Mouse (Mus musculus): Measurements from ENCODE around the gene Amz2.

The Amz2 gene

DNA sequence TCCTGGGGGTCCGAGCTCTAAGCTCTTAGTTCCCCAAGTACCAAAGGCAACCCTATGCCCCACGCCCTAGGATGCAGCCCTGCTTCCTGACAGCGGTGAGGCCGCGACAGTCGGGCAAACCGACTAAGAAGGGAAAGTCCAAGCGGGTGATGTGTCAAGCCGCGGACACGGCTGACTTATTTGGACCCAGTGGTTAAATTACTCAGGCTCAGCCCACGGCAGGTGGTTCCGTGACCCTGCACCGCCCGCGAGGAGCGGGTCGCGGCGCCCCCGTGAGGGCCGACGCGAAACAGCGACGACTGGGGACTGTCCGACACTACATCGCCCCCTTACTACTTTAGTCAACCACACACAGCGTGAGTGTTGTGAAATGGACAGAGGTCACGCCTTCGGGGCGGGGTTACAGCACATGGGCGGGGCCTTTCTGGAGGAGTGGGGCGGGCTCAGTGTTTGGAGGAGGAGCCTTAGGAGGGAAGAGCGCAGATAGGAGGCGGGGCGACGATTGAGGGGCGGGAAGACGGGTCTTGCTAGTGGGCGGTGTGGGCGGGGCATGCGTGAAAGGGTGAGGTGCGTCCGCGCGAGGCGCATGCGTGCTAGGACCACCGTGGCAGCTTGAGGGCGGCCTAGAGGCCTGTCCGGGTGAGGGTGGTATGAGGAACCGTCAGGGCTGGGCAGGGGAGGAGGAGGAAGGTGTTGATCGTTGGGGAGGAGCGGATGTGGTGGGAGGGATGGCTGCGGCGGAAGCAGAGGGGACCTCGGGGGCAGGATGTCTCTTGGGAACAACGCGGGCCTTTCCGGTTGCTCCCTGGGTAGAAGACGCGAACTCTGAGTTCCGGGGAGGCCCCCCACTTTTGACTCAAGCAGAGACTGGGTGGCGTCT lies at the start of gene Amz2:
TSS of gene Amz2 (plus strand) at position 555 of the 880 bp plus-strand sequence.
- in situ Hi-C loops (cut with MboI): loop anchor here (5.0 to 25.0 kb wide), 4 partner anchors 63 to 837 kb away; partner anchors contain the start of genes Abca6 and Gna13

DNA sequence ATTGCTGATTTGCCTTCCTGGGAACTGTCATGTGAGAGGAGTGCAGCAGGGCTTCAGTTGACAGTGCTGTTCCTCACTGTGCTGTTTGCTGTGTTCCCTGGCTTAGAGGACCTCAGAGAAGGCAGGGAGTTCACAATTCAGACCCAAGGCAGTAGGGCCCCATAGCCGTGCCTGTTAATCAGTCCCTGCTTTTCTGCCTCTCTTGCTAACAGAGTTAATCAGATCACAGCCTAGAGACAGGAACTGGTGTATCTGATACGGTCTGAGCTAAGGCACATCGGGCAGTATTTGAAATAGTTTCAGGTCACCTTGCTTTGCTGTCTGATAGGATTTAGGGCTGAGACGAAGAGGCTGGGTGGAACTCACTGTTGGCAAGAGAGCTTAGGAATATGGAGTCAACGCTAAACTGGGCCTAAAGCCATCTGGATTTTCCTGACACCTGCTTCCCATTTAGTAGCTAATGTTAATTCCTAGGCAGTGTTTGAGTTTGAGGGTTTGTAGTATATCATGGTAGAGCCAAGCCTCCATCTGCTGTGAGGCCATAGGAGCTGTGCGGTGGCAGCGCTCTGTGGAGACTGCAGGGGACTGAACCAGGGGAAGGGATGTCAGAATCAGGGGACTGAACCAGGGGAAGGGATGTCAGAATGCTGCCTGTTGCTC lies 49.1 kb upstream of the Amz2 start:
- in situ Hi-C loops (cut with MboI): no loop called here

DNA sequence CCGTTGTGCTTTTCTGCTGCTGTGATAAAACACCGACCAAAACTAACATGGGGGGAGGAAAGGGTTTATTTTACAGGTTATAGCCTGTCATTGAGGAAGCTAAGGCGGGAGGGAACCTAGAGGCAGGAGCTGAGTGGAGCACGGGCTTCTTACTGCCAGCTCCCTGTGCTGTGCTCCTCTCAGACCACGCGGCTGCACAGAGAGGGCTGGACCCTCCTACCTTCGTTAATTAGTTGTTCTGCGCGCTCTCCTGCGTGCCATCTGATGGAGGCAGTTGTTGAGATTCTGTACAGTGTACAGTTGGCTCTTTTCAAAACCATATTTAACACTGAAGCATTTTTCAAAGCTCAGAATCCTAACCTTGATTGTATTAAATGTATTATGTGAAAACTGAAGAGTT lies 48.3 kb upstream of the Amz2 start:
- in situ Hi-C loops (cut with MboI): no loop called here

DNA sequence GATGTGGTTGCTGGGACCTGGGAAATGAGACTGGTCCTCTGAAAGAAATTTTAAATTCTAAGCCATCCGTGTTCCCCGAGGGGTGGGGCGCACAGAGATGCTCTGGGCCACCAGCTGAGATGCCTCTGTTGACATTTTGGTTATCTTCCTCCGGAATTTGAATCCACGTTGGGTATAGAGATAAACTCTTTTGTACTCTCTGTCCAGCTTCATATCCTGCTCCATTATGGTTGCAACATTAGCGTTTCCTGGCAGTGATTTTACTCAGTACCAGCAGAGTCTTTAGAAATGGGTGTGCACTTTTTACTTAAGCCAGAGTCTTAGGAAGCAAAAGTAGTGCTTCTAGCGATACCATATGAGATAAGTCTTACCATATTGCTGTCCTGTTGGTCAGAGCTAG lies 47.7 kb upstream of the Amz2 start:
- in situ Hi-C loops (cut with MboI): no loop called here

DNA sequence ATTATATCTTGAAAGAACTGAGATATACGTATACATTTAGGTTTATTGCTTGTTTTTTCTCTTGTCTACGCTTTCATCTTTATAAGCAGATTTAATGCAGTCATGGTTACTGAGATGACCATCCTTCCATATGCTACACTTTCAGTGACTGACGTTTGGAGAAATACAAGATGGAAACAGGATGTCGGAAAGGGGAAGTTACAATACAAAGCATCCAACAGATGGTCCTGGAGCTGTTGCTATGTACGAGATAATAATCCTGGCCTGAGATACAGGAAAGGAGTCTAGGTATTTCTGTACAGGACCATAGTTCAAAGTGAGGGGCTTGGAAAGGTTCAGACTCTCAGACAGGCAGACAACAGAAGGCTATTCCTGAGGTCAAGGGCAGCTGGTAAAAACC lies 45.1 kb upstream of the Amz2 start:
- in situ Hi-C loops (cut with MboI): no loop called here

DNA sequence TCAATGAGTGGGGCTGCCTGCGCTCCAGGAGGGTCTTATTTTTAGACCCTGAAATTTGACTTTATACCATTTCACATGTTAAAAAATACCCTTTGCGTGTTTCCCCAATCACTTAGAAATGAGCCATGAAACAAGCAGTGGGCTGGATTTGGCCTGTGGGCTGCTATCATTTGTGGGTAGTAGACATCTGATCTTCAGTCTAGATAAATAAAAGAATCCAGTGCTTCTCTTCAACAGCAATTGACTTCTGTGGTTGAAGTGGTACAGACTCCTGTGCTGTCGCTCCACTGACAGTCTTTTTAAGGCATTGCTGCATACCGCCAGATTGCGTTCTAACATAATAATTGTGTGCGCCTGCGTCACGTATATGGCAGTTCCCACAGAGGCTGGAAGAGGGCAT lies 40.5 kb upstream of the Amz2 start:
- in situ Hi-C loops (cut with MboI): no loop called here

DNA sequence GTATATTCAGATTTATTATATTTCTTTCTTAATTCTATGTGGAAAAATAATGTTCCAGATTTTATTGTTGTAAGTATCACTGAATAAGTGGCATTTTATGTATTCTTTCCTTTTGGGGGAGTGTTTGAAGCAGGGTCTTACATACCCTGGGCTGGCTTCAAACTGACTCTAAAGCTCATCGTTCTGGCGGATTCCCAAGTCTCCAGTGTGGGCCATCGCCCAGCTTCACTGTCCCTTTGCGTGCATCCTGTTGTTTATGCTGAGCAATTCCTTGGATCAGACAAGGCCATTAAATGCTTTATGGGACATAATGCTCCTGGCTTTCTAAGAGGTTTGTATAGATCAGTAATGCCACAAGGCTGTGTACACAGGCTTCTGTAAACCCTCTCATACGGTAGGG lies 36.7 kb upstream of the Amz2 start:
- in situ Hi-C loops (cut with MboI): no loop called here

DNA sequence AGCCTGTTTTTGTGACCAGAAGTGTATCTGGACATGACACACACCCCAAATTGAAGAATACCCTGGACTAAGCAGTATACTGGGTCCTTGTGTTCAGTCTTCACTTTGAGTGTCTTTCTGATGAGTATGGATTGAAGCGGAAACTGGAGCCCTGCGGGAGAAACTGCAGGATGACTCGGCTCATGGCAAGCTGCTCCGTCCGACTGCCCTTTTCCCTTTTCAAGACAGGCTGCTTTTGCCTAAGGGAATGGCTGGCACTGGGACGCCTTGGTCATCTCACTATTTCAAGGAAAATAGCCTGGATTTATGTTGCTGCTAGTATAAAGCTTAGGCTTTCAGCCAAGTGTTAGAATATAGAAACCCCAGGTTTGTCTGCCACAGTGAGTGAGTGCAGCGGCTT lies 34.5 kb upstream of the Amz2 start:
- in situ Hi-C loops (cut with MboI): no loop called here

DNA sequence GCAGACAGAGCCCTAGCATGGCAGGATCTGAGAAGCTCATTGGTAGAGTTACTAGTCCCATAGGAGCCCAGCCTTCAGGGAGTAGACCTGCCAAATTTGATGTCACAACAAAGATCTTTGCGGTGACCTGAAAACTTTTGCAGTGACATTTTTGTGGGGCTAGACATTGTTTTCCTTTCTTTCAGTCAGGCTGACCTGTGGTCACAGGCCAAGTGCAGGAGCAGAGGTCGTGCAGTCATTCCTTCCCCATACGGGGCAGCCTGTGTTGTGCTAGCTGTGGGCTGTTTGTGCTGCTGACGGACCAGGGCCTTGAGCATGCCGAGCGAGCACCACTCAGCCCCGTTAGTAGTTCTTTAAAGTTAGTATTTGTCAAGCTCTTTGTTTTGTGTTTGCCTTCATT lies 34.0 kb upstream of the Amz2 start:
- in situ Hi-C loops (cut with MboI): no loop called here

DNA sequence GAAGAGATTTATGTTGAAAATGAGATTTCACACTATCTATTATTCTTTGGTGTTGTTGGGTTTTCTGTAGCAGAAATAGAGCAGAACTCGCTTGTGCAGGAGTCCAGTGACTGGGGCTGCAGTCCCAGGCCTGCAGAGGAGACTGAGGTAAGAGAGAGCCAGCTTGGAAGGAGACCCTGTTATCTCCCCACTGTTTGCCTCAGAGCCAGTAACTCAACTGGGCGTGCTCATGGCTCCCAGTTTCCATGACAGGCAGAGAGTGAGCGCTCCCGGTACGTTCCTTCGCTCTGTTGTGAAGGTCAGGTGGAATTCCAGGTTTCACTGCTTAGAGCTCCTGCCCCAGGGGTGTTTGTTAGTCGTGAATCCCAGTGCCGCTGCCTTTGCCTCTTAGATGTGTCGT lies 33.1 kb upstream of the Amz2 start:
- in situ Hi-C loops (cut with MboI): no loop called here

DNA sequence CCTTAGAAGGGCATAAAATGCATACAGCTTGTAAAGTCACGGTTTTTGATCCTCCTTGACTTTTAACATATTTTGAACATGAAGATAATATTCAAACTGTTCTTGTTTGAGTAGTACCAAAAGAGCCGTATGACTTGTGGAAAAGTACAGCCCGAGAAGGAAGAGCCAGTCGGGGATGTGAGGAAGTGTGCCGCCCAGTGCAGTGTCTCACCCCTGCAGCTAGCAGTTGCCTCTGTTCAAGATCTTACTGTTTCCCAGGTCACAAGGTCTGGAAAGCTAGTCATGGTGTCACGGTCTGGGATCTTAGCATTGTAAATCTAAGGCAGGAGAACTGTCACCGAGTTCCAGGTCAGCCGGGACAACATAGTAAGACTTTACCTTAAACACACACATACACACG lies 31.0 kb upstream of the Amz2 start:
- in situ Hi-C loops (cut with MboI): no loop called here

DNA sequence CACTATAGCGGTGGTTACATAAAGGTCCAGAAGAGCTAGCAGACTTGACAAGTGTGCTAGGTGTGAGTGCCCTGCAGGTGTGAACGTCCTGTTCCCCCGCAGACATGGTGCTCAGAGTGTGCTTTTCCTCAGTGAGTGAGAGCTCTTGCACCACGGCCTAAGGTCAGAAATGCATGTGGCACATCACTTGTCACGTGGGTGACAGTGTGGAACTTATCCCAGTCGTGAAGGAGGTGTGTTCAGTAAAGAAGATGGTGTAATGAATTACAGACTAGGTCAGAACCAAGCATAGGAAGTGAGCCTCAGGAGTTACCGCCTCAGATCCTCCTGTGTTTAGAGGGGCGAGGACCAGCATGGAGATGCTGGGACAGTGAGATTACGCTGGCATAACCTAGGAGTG lies 30.5 kb upstream of the Amz2 start:
- in situ Hi-C loops (cut with MboI): no loop called here

DNA sequence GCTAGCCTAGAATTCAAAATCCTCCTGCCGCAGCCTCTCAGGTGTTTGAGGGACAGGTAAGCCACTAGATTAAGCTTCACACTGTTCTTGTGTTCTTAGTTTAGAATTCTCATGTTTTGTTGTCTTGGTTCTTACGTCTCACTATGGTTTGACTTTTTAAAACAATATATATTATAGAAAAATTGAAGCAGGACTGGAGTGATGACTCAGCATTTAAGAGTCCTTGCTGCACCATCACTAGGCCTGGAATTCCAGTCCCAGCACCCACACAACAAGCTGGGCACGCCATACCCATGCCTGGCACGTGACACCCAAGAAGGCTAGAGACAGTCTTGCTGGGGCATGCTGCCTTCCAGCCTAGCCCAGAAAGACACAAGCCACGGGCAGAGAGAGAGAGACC lies 19.3 kb upstream of the Amz2 start:
- in situ Hi-C loops (cut with MboI): no loop called here

DNA sequence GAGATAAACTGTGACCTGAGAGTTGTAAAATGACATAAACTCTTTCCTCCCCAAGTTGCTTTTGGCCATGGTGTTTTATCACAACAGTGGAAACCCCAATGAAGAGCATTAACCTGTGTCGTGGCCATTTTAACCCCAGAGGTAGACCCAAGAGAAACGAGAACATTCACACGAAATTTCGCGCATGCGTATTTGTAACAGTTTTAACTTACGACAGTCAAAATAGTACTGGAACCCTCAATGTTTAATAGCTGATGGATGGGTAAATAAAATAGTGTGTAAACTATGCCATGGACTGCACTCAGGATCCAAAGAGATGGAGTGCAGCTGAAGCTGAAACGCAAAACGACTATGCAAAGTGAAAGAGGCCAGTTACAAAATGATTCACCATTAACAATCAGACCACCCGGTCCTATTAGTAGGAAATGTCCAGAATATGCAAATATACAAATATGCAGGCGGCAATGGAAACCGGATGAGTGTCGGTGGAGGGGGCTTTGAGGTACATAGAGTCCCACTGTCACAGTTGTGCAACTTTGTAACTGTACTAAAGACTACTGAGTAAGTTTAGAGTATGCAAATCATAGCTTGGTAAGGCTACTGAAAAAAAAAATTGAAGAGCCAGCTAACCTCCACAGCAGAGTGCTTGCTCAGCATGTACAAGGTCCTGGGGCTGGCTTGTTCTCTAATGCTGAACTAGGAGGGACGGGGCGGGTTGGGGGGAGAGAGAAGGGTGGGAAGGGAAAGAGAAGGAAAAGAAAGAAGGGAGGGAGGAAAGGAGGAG lies 15.4 kb upstream of the Amz2 start:
- in situ Hi-C loops (cut with MboI): no loop called here

DNA sequence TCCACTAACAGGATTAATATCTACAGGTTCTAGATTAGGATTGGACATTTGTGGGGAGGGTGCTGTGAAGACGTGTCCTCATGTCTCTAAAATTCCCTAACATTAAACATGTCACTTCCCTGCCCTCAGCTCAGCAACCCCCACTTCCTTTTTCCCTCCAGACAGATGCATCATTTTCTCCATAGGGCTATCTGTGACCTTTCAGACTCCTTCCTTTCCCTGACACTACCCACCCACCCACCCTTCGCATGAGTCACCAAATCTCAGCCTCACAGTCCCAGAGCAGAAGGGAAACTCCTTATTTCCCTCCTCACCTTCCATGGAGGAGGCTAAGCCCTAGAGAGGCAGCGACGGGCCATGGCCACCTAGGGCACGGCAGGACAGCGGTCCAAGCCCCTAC lies 12.1 kb upstream of the Amz2 start, which contains the start of gene 9930022D16Rik:
TSS of gene 9930022D16Rik (plus strand) at position 301 of the 400 bp plus-strand sequence.
- in situ Hi-C loops (cut with MboI): no loop called here

DNA sequence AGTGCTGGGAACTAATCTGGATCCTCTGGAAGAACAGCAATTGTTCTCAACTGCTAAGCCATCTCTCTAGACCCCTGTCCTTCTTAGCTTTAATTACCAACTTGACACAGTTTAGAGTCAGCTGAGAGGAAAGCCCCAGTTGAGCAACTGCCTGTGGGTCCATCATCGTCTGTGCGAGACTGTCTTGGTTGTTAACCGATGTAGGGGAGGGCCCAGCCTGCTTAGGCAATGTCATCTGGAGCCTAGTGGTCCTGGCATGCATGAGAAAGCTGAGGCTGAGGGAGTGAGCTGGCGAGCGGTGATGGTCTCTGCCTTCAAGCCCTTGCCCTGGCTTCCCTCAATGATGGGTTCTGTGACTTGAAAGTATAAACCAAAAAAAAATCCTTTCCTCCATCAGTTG lies 10.9 kb upstream of the Amz2 start:
- in situ Hi-C loops (cut with MboI): no loop called here

DNA sequence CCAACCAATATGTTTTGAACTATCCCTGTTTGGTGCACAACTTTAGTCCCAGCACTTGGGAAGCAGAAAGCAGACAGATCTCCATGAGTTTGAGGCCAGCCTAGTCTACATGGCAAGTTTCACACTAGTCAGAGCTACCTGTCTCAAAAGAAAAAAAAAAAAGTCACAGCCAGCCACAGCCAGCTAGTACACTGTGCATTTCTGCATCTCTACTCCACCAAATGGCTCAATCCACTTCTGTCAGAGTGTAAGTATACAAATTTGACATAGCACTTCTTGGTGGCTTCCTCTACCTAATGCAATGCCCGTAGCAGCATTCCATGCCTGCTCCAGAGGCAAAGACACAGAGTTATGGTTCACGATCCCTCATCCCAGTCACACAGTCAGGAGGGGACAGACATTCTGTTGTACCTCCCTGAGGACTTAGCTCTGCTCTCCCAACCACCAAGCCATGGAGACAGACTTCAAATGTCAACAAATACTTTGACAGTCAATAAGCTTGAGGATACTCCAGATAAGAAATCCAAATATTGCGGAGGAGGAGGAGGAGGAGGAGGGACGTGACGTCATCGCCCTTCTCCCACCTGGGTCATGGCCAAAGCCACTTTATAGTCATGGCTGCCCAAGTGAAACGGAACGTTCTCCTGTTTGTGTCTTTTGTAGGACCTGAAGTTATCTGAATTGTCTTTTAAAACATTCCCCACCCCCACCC lies 8.9 kb upstream of the Amz2 start:
- in situ Hi-C loops (cut with MboI): no loop called here

DNA sequence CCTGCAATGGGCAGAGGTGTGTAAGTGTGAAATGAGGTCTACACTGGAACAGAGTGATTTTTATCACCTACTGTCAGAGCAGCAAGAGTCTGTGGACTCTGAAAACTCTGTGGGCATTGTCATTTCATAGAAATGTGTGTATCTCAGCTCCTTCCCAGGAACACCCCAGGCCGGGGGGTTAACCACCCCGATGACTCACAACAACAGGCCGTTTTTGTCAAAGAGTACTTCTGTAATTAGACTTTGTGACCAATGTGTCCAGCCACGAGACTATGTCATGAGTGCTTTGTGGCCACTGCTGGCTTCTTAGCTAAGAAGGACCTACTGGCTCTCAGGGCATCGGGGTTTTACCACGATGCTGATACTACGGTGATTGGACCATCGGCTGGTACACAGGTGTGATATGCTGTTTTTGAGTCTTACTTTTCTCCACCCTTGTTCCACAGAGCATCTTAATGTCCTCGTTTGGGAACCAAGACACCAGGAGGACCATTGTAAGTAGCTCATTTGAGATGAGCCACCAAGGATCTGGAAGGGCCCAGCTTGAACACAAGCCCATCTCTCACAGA lies 8.2 kb upstream of the Amz2 start:
- in situ Hi-C loops (cut with MboI): no loop called here

DNA sequence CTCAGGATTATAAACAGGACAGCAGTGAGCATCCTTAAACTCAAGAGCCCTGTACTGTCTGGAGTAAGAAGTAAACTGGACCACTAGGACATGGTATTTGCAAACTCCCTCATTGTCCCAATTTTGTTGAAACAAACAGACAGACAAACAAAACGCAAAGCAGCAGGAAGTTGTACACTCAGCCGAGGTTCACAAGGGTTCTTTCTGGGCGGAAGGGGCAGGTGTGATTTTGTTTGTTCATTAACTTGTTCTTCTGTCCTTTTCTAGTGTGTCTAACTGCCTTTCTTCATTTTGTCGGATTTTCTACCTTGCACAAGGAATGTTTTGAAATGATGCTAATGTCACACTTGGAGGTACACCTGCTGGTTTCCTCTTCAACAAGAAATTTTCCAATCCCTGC lies 6.3 kb upstream of the Amz2 start:
- in situ Hi-C loops (cut with MboI): no loop called here

DNA sequence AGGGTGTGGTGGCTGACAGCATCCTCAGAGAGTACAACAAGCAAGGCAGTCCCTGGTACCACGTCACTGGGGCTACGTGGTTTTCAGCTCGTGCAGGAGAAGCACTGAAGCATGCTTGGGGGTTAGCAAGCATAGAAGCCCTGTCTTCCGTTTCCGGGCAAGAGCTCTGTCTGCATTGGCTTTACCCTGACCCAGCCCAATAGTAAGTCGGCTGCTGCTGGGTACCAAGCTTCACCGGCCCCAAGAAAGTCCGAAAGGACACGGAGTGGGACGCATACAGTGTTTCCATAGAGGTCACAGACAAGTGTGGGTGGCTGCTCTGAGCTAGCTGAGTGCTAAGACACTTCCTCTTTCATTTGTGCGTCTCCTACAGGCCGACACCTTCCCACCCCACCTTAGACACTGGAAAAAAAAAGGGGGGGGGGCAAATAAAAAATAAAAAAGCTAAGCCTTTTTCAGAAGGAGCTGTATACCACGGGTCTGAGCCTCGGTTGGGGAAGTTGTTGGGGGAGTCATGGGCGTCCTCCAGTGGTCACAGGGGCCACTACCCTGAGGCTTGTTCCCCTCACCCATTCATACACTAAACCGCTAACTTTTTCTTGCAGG lies 5.7 kb upstream of the Amz2 start:
- in situ Hi-C loops (cut with MboI): no loop called here

DNA sequence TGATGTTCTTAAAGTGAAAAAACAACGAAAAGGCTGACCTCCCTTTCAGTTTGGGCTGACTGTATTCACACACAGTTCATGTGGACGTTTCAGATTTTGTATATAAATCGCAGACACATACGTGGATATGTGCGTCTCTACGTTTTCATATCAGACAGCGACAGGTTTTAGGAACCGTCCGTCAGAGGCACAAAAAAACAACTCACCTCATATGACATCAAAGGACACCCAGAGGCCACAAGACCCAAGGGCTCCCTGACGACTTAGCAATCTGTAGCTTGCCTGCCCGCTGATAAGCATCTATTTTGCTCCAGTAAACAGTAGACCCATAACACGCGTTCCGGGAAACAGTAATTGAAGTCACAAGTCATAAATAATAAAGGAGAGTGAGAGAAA lies 5.2 kb upstream of the Amz2 start:
- in situ Hi-C loops (cut with MboI): no loop called here

All from mature B cell (primary cell).